Mouse (Mus musculus) left cerebral cortex, adult 11 months (tissue): ENCODE results near the gene Eps8.

Source experiments
- DNase-seq: peaks from one replicate; pipeline ENCODE4 v3.0.0; 2022; ENCODE audit warnings: low spot score

Gene Eps8

GRCm38 (mm10) chr6:137661583-137662365 lies 7.1 kb upstream of the Eps8 start:
- no peak for DNase-seq

- no peak for DNase-seq
Observed at GRCm38 (mm10) chr6:137658426-137659088, 3.9 kb upstream of the Eps8 start.

GRCm38 (mm10) chr6:137657203-137657602 lies 2.5 kb upstream of the Eps8 start:
- no peak for DNase-seq

GRCm38 (mm10) chr6:137649528-137649927 lies 5.1 kb downstream of the Eps8 start:
- no peak for DNase-seq

- DNase-seq, result peak; percentile 61
Observed at GRCm38 (mm10) chr6:137649068-137649480, 5.6 kb downstream of the Eps8 start.

- DNase-seq, result no peak
Observed at GRCm38 (mm10) chr6:137648110-137649067, 6.3 kb downstream of the Eps8 start.

GRCm38 (mm10) chr6:137647646-137648045 lies 7.0 kb downstream of the Eps8 start:
- no peak for DNase-seq

GRCm38 (mm10) chr6:137646726-137647125 lies 8.0 kb downstream of the Eps8 start:
- DNase-seq, result no peak

- no peak for DNase-seq
Observed at GRCm38 (mm10) chr6:137644893-137645292, 9.8 kb downstream of the Eps8 start.

- no peak for DNase-seq
Observed at GRCm38 (mm10) chr6:137643814-137644213, 10.9 kb downstream of the Eps8 start.

- DNase-seq, result no peak
Observed at GRCm38 (mm10) chr6:137641642-137642041, 13.0 kb downstream of the Eps8 start.

GRCm38 (mm10) chr6:137638834-137639567 lies 15.7 kb downstream of the Eps8 start:
- no peak for DNase-seq

GRCm38 (mm10) chr6:137637443-137637842 lies 17.2 kb downstream of the Eps8 start:
- no peak for DNase-seq

GRCm38 (mm10) chr6:137636131-137636530 lies 18.5 kb downstream of the Eps8 start:
- DNase-seq, result no peak

GRCm38 (mm10) chr6:137633626-137634025 lies 21.1 kb downstream of the Eps8 start:
- DNase-seq, result no peak

GRCm38 (mm10) chr6:137633121-137633520 lies 21.6 kb downstream of the Eps8 start:
- no peak for DNase-seq

GRCm38 (mm10) chr6:137630387-137630786 lies 24.3 kb downstream of the Eps8 start:
- no peak for DNase-seq

GRCm38 (mm10) chr6:137629603-137630231 lies 25.0 kb downstream of the Eps8 start:
- no peak for DNase-seq

GRCm38 (mm10) chr6:137628715-137629114 lies 26.0 kb downstream of the Eps8 start:
- DNase-seq, result no peak

- no peak for DNase-seq
Observed at GRCm38 (mm10) chr6:137621021-137621420, 33.7 kb downstream of the Eps8 start.

- DNase-seq, result no peak
Observed at GRCm38 (mm10) chr6:137613903-137614302, 40.8 kb downstream of the Eps8 start.
